Mouse (Mus musculus) kidney, adult 2 months (tissue): ENCODE results near the gene Ppm1l.

Source experiments
- CTCF ChIP-seq: fragments of 200-500 bp; conservative IDR thresholded peaks from 2 replicates; pipeline ENCODE4 v1.5.1; 2011; ENCODE audit warnings: low read depth, mild to moderate bottlenecking, control low read depth, low read length, moderate library complexity, mixed read lengths; ENCODE audit not compliant: insufficient read depth, insufficient read length
- POLR2A ChIP-seq: fragments of 200-500 bp; IDR thresholded peaks from one replicate; pipeline ENCODE4 v1.6.1; 2011; ENCODE audit warnings: low read depth, low read length, control low read depth

- TF ChIP-seq CTCF (no peak), POLR2A (no peak)
These were observed 207.9 kb downstream of the Ppm1l start for GRCm38 (mm10) chr3:69524356-69525071.
